In the genomic region with DNA sequence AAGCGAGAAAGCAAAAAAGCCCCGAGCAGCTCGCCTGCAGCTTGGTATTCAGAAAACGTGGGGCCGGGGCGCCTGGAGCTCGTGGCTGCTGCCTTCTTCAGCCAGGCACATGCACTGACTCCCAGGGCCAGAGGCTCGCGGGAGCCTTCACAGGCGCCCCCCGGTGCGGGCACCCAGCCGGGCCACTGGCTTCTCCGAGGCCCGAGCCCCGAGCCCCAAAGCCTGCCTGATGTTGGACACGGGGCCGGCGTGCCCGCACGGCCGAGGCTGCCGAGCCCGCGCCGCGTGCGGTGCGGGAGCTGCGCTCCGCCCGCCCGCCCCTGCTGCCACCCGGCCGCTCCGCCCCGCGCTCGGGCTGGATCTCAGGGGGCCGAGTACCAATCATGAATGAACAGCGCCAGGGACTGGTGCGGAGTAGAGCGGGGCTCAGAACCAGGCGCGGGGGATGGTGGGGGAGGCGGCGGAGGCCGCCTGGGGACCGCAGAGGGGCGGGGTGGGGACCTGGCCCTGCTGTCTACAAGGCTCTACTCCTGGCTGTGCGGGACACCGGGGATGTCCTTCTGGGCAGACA, we compare ENCODE assay signal across 8 mouse cellular contexts.
DNase-seq lines count a peak whose midpoint lies in the region; ATAC-seq lines count a peak whose summit lies in the region.

No protein-coding gene starts in this region.

- no peaks in the 10 kb centered on the region for H3K4me1 ChIP-seq in intestine, embryonic 14.5 days (replicated peaks; ENCODE audit: control insufficient read depth, insufficient read depth, low read length)
- peaks cover 45% of the 10 kb centered on the region for H3K4me1 ChIP-seq in neural tube, embryonic 15.5 days

- peak; percentile 14 for DNase-seq in kidney, postnatal 10 days
- no peak for DNase-seq in kidney, adult 11 months
- DNase-seq in embryo, embryonic 11.5 days (ENCODE audit: low read depth, low spot score) = peak; percentile 14
- peak; percentile 67 for DNase-seq in intestine, embryonic 14.5 days (ENCODE audit: low spot score)
- DNase-seq in urinary bladder, postnatal 25 days (ENCODE audit: low spot score) = no peak
- DNase-seq in spleen, postnatal 14 days (ENCODE audit: low spot score in 2 of 2) = no peak
- no peak for DNase-seq in cerebellum, adult 11 months

- H3K4me2 ChIP-seq in intestine, embryonic 14.5 days (ENCODE audit: low read length) = peak overlapping the region; percentile 75
- peak overlapping the region; percentile 74 for H3K4me2 ChIP-seq in neural tube, embryonic 15.5 days

- peak overlapping the region; percentile 32 for H3K9ac ChIP-seq in intestine, embryonic 14.5 days (ENCODE audit: low read length)
- H3K9ac ChIP-seq in neural tube, embryonic 15.5 days (replicated peaks) = peak overlapping the region; percentile 69

- under 1% methylated on average over 50 of the region's 52 CpGs for WGBS in intestine, embryonic 14.5 days
- 1% methylated on average over 52 of the region's 52 CpGs for WGBS in neural tube, embryonic 15.5 days

- H3K4me3 ChIP-seq in intestine, embryonic 14.5 days (ENCODE audit: low read depth, low read length) = peak overlapping the region; percentile 36
- H3K4me3 ChIP-seq in neural tube, embryonic 15.5 days (replicated peaks) = peak overlapping the region; percentile 48

- H3K27ac ChIP-seq in intestine, embryonic 14.5 days (ENCODE audit: low read depth) = no peak overlapping the region
- H3K27ac ChIP-seq in neural tube, embryonic 15.5 days (replicated peaks) = peak overlapping the region; percentile 79

- peak; percentile 43; the same call in 1 of the 2 replicates for ATAC-seq in intestine, embryonic 14.5 days (replicated peaks; ENCODE audit: low FRiP score, low TSS enrichment, low read depth)
- ATAC-seq in neural tube, embryonic 15.5 days (ENCODE audit: low FRiP score) = peak; percentile 79

- H3K27me3 ChIP-seq in intestine, embryonic 14.5 days (replicated peaks; ENCODE audit: control insufficient read depth, insufficient read depth, low read length) = peaks cover 38% of the 10 kb centered on the region
- 0 out of 2 replicates have a peak, but pooled peaks cover 5% of the 10 kb centered on the region for H3K27me3 ChIP-seq in neural tube, embryonic 15.5 days (replicated peaks)

- no peaks in the 10 kb centered on the region for H3K9me3 ChIP-seq in intestine, embryonic 14.5 days (ENCODE audit: control insufficient read depth, low read length)
- no peaks in the 10 kb centered on the region for H3K9me3 ChIP-seq in neural tube, embryonic 15.5 days (replicated peaks)

- no peaks in the 10 kb centered on the region for H3K36me3 ChIP-seq in intestine, embryonic 14.5 days (ENCODE audit: control insufficient read depth, insufficient read depth, low read length)
- H3K36me3 ChIP-seq in neural tube, embryonic 15.5 days = no peaks in the 10 kb centered on the region

Comparison
In these comparisons a context has a peak if more than half of its experiments do, and no peak if none do; other contexts are left out.
1. DNase-seq: peak in kidney, postnatal 10 days (single experiment), embryo, embryonic 11.5 days (single experiment) and intestine, embryonic 14.5 days (single experiment); none in kidney, adult 11 months (single experiment), urinary bladder, postnatal 25 days (single experiment), spleen, postnatal 14 days (0 of 2) and cerebellum, adult 11 months (single experiment).